Mouse (Mus musculus): ENCODE measurements around the gene Polr2e. TPM values are rescaled to one million over a fixed set of nuclear protein-coding genes. Genes with fewer than 3 reads are reported as not detected.

The Polr2e gene
- total and polyA plus RNA-seq, 3 experiments: 105 to 194 (median 127) TPM

- dilution Hi-C loops (cut with MboI; ENCODE audit: extremely low pct_ligation_motif_present, extremely low pct_unique_long_range_greater_than_20kb, low sequenced_read_pairs): no loop called here
- Histone ChIP-seq H3K4me3 (replicated peaks in 1 of 3; ENCODE audit: low read depth in 2 of 3, low read length in 2 of 3, poor library complexity in 1 of 3) (peak overlapping the region; percentile 58 to 67 (median 66)), H3K27ac (ENCODE audit: insufficient read depth, low read depth) (no peak overlapping the region)
These were observed 50.3 kb downstream of the Polr2e start for GRCm38 (mm10) chr10:79989272-79989786.

DNA sequence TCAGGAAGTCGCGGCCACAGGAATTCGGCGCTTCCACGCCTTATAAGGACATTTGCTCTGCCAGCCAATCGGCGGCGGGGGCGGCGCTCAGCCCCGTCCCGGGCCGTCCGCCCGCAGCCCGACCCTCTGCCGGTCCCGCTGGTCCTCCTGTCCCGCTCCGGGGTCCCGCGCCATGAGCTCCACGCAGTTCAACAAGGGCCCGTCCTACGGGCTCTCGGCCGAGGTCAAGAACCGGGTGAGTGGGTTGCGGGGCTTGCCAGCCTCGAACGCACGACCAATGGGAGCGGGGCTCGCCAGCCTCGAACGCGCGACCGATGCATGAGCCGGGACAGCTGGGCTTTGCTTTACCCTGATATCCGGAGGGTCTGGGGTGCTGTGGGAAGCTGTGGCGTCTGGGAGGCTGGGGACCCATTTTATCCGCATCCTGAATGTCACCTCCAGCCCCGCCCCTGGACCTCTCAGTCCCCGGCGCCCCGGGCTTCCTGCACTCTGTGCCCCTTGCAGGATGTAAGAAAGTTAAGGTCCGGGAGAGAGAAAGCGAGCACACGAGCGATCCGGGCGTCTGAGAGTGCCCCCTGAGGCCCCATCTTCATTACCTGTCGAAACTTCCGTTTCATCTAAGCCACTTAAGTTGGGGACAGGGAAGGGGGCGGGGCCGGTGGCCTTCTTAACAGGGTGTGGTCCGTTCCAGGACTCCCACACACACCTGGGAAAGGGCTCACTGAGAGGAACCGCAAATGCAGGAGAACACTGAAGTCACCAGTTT is 50.9 kb downstream of the Polr2e start, which contains the start of gene Cnn2:
TSS of gene Cnn2 (plus strand) at position 79 of the 766 bp plus-strand sequence.
- DNase-seq (ENCODE audit: extremely low read depth): peak; percentile 34
- H3K27me3 ChIP-seq (replicated peaks): peaks cover 3% of the 10 kb centered on the region
- dilution Hi-C loops (cut with MboI; ENCODE audit: extremely low pct_ligation_motif_present, extremely low pct_unique_long_range_greater_than_20kb, low sequenced_read_pairs): no loop called here

More at GRCm38 (mm10) chr10:79989272-79989786, 50.3 kb downstream of the Polr2e start:
- Histone ChIP-seq H3K4me1 (ENCODE audit: control insufficient read depth in 1 of 2, insufficient read depth in 2 of 2) (peaks cover 12 to 41% of the 10 kb centered on the region in 2 experiments), H3K36me3 (replicated peaks in 1 of 2; ENCODE audit: control insufficient read depth in 1 of 2, insufficient read depth in 1 of 2, low read length in 1 of 2) (peaks cover 20 to 37% of the 10 kb centered on the region in 2 experiments), H3K79me2 (replicated peaks; ENCODE audit: control insufficient read depth, extremely low read depth, insufficient read depth, poor library complexity, severe bottlenecking) (no peaks in the 10 kb centered on the region), H3K27me3 (replicated peaks) (peaks cover 3% of the 10 kb centered on the region), H3K9me3 (replicated peaks; ENCODE audit: low read length) (peaks cover 14% of the 10 kb centered on the region), H3K4me2 (ENCODE audit: insufficient read depth, low read depth, poor library complexity, severe bottlenecking) (peak overlapping the region; percentile 27; the same call in 1 of the 2 replicates), H3K9ac (ENCODE audit: insufficient read depth, low read depth) (0 out of 2 replicates have a peak overlapping the region, but pooled peaks have one; percentile 35)
- in situ Hi-C loops (cut with MboI; ENCODE audit: low pct_ligation_motif_present, low pct_unique_long_range_greater_than_20kb, low sequenced_read_pairs): loop anchor here (5.0 kb wide), 2 partner anchors 123 to 153 kb away; partner anchors contain the start of gene Cbarp
- TF ChIP-seq KAT2A (IDR thresholded peaks at IDR 0.05; ENCODE audit: insufficient replicate concordance, low read length): no peak
- DNase-seq (ENCODE audit: extremely low read depth): no peak

DNA sequence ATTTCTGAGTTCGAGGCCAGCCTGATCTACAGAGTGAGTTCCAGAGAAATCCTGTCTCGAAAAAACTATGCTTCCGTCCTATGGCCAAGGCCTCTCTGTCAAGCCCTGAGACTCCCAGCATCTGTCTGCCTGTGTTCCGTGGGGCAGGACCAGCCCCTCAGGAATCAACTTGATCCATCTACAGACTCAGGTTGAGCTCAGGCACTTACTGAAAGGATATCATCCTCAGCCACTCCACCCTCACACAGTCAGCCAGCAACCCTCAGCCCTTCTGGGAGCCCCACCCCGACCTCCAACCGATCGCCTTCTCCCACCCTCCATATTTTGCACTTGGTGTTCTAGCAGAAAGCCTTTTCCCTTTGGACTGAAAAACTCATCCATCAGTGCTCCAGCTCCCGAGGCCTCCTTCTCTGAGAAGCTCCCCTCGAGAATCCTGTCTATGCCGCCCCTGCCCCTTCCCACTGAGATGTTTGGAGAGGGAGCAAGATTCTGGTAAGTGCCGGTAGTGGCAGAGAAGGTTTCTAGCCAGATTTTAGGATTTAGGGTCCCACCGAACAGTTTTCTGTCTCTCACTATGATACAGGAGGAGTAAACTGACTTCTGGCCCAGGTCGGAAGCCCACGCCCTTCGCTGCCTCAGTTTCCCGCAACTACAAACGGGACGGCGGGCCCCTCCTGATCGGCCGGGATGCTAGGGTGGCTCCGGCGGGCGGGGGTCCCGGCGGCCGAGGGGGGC is 51.7 kb downstream of the Polr2e start:
- TF ChIP-seq MYC (IDR thresholded peaks at IDR 0.05; ENCODE audit: low read depth, low read length) (no peak), CHD1 (IDR thresholded peaks at IDR 0.05; ENCODE audit: low read depth, low read length) (no peak), TBP (conservative IDR thresholded peaks at IDR 0.05; ENCODE audit: low read depth, low read length) (no peak), ZKSCAN1 (IDR thresholded peaks at IDR 0.05; ENCODE audit: borderline replicate concordance, low read depth, low read length) (no peak), EP300 (IDR thresholded peaks at IDR 0.05; ENCODE audit: low read length) (no peak), PAX5 (IDR thresholded peaks at IDR 0.05; ENCODE audit: low read length) (no peak), HCFC1 (IDR thresholded peaks at IDR 0.05; ENCODE audit: low read depth, low read length) (no peak), MAZ (IDR thresholded peaks at IDR 0.05; ENCODE audit: low read depth, low read length) (no peak), JUN (IDR thresholded peaks at IDR 0.05; ENCODE audit: insufficient read depth, low read depth, low read length) (no peak), NELFE (IDR thresholded peaks at IDR 0.05; ENCODE audit: low read depth, low read length) (no peak), GABPA (IDR thresholded peaks at IDR 0.05; ENCODE audit: insufficient replicate concordance, low read depth, low read length) (no peak), SMC3 (IDR thresholded peaks at IDR 0.05; ENCODE audit: low read depth, low read length) (no peak), ELF1 (IDR thresholded peaks at IDR 0.05; ENCODE audit: low read depth, low read length) (no peak), TCF12 (IDR thresholded peaks at IDR 0.05; ENCODE audit: low read depth, low read length) (no peak)
- Histone ChIP-seq H3K4me1 (ENCODE audit: control insufficient read depth in 1 of 2, insufficient read depth in 2 of 2) (peaks cover 12 to 44% of the 10 kb centered on the region in 2 experiments), H3K79me2 (replicated peaks; ENCODE audit: control insufficient read depth, extremely low read depth, insufficient read depth, poor library complexity, severe bottlenecking) (peaks cover 11% of the 10 kb centered on the region), H3K4me3 (replicated peaks in 1 of 3; ENCODE audit: low read depth in 2 of 3, low read length in 2 of 3, poor library complexity in 1 of 3) (peak overlapping the region; percentile 37 to 67 (median 66)), H3K27me3 (replicated peaks) (peaks cover 3% of the 10 kb centered on the region), H3K9me3 (replicated peaks; ENCODE audit: low read length) (peaks cover 14% of the 10 kb centered on the region), H3K4me2 (ENCODE audit: insufficient read depth, low read depth, poor library complexity, severe bottlenecking) (peak overlapping the region; percentile 27), H3K9ac (ENCODE audit: insufficient read depth, low read depth) (peak overlapping the region; percentile 35; the same call in 1 of the 2 replicates), H3K36me3 (replicated peaks in 1 of 2; ENCODE audit: control insufficient read depth in 1 of 2, insufficient read depth in 1 of 2, low read length in 1 of 2) (peaks cover 11 to 24% of the 10 kb centered on the region in 2 experiments), H3K27ac (ENCODE audit: insufficient read depth, low read depth) (no peak overlapping the region)
- dilution Hi-C loops (cut with MboI; ENCODE audit: extremely low pct_ligation_motif_present, extremely low pct_unique_long_range_greater_than_20kb, low sequenced_read_pairs) (no loop called here), in situ Hi-C loops (cut with MboI; ENCODE audit: low pct_ligation_motif_present, low pct_unique_long_range_greater_than_20kb, low sequenced_read_pairs) (loop anchor here (5.0 kb wide), 2 partner anchors 124 to 154 kb away; partner anchors contain the start of gene Cbarp)
- no peak for DNase-seq (ENCODE audit: extremely low read depth)

More for the DNA sequence above, 50.9 kb downstream of the Polr2e start, which contains the start of gene Cnn2:
- TF ChIP-seq UBTF (IDR thresholded peaks at IDR 0.05; ENCODE audit: low read depth, low read length) (0 out of 2 replicates have a peak, but pooled peaks have one; percentile 27), POLR2A (IDR thresholded peaks at IDR 0.05; ENCODE audit: low read depth, low read length) (peak; percentile 47; the same call in 1 of the 2 replicates), ELF1 (IDR thresholded peaks at IDR 0.05; ENCODE audit: low read depth, low read length) (peak; percentile 41), RCOR1 (conservative IDR thresholded peaks at IDR 0.05; ENCODE audit: low read depth, low read length) (no peak), EP300 (IDR thresholded peaks at IDR 0.05; ENCODE audit: low read length) (no peak)
- Histone ChIP-seq H3K4me2 (ENCODE audit: insufficient read depth, low read depth, poor library complexity, severe bottlenecking) (peak within 1 kb of the TSS; percentile 27), H3K9ac (ENCODE audit: insufficient read depth, low read depth) (peak within 1 kb of the TSS; percentile 35), H3K9me3 (replicated peaks; ENCODE audit: low read length) (peaks cover 14% of the 10 kb centered on the region), H3K27ac (ENCODE audit: insufficient read depth, low read depth) (no peak within 1 kb of the TSS), H3K79me2 (replicated peaks; ENCODE audit: control insufficient read depth, extremely low read depth, insufficient read depth, poor library complexity, severe bottlenecking) (peaks cover 3% of the 10 kb centered on the region), H3K36me3 (replicated peaks in 1 of 2; ENCODE audit: control insufficient read depth in 1 of 2, insufficient read depth in 1 of 2, low read length in 1 of 2) (peaks cover 17 to 31% of the 10 kb centered on the region in 2 experiments), H3K4me3 (replicated peaks in 1 of 3; ENCODE audit: low read depth in 2 of 3, low read length in 2 of 3, poor library complexity in 1 of 3) (peak within 1 kb of the TSS; percentile 58 to 67 (median 66)), H3K4me1 (ENCODE audit: control insufficient read depth in 1 of 2, insufficient read depth in 2 of 2) (peaks cover 12 to 41% of the 10 kb centered on the region in 2 experiments)
- in situ Hi-C loops (cut with MboI; ENCODE audit: low pct_ligation_motif_present, low pct_unique_long_range_greater_than_20kb, low sequenced_read_pairs): loop anchor here (5.0 kb wide), 2 partner anchors 124 to 154 kb away; partner anchors contain the start of gene Cbarp
